Mouse (Mus musculus) neural tube, embryonic 11.5 days (tissue): ENCODE results near the gene Hectd4. TPM values are rescaled to one million over a fixed set of nuclear protein-coding genes. Genes with fewer than 3 reads are reported as not detected.

Source experiments
- ATAC-seq: fragments of 200-750 bp; cut with Nextera tagmentation; 2 replicates; pipeline ENCODE4 v1.8.0; 2017; ENCODE audit warnings: moderate number of reproducible peaks, mild to moderate bottlenecking, moderate TSS enrichment, moderate library complexity; ENCODE audit not compliant: insufficient read depth, low FRiP score, low TSS enrichment
- DNase-seq: peaks from one replicate; pipeline ENCODE4 v3.0.0-alpha.2; 2015; ENCODE audit warnings: low spot score
- H3K27ac ChIP-seq: fragments of 300-500 bp; sonication (generic); 2 replicates; pipeline ENCODE4 v1.5.1; 2014; ENCODE audit warnings: low read depth, mild to moderate bottlenecking, low read length
- H3K27me3 ChIP-seq: fragments of 300-500 bp; sonication (generic); 2 replicates; pipeline ENCODE4 v1.6.1; 2014; ENCODE audit warnings: mild to moderate bottlenecking, low read length, mixed read lengths; ENCODE audit not compliant: control insufficient read depth, insufficient read depth
- H3K36me3 ChIP-seq: fragments of 300-500 bp; sonication (generic); 2 replicates; pipeline ENCODE4 v1.6.1; 2014; ENCODE audit warnings: mild to moderate bottlenecking, low read length, moderate library complexity, mixed read lengths; ENCODE audit not compliant: control insufficient read depth, insufficient read depth
- H3K4me1 ChIP-seq: fragments of 300-500 bp; sonication (generic); 2 replicates; pipeline ENCODE4 v1.6.1; 2014; ENCODE audit warnings: low read length, mixed read lengths; ENCODE audit not compliant: control insufficient read depth, insufficient read depth
- H3K4me2 ChIP-seq: fragments of 300-500 bp; sonication (generic); 2 replicates; pipeline ENCODE4 v1.6.1; 2014; ENCODE audit warnings: low read depth, mild to moderate bottlenecking, moderate library complexity
- H3K4me3 ChIP-seq: fragments of 300-500 bp; sonication (generic); 2 replicates; pipeline ENCODE4 v1.5.1; 2014; ENCODE audit warnings: low read depth, low read length
- H3K9ac ChIP-seq: fragments of 300-500 bp; sonication (generic); 2 replicates; pipeline ENCODE4 v1.6.1; 2014; ENCODE audit warnings: mild to moderate bottlenecking, low read length
- H3K9me3 ChIP-seq: fragments of 300-500 bp; sonication (generic); 2 replicates; pipeline ENCODE4 v1.6.1; 2016; ENCODE audit warnings: low read length; ENCODE audit not compliant: control insufficient read depth
- WGBS: fragments of 180-500 bp; shearing (Covaris S2); extraction: QIAGEN DNeasy Blood & Tissue Kit; methylation state at CpG from one replicate; pipeline ENCODE4 v1.1.7; 2014; 5-methylcytosine and 5-hydroxymethylcytosine counted together
- polyA plus RNA-seq: library from polyadenylated mRNA; unstranded; fragments of >200 nt; fragmentation: Nextera tagmentation; extraction: Ambion mirVana; gene quantifications from 2 replicates; pipeline ENCODE4 v1.2.1, GENCODE M21; 2014

The Hectd4 gene
- polyA plus RNA-seq, 1 experiment from 2014 or later, result 11.7 TPM

- no peak for ATAC-seq
These were observed 30.8 kb upstream of the Hectd4 start for GRCm38 (mm10) chr5:121189182-121189581.

GRCm38 (mm10) chr5:121190210-121190835 is 29.7 kb upstream of the Hectd4 start:
- DNase-seq (no peak), ATAC-seq (no peak)
- Histone ChIP-seq H3K27me3 (no peaks in the 10 kb centered on the region), H3K4me1 (peaks cover 24% of the 10 kb centered on the region), H3K4me2 (peak overlapping the region; percentile 56), H3K9ac (peak overlapping the region; percentile 89), H3K36me3 (no peaks in the 10 kb centered on the region), H3K27ac (no peak overlapping the region), H3K4me3 (peak overlapping the region; percentile 97), H3K9me3 (no peaks in the 10 kb centered on the region)
- WGBS, result 37% methylated on average over 21 of the region's 21 CpGs

More at GRCm38 (mm10) chr5:121189182-121189581, 30.8 kb upstream of the Hectd4 start:
- Histone ChIP-seq H3K4me3 (no peak overlapping the region), H3K4me1 (peaks cover 34% of the 10 kb centered on the region), H3K27ac (no peak overlapping the region), H3K9ac (no peak overlapping the region), H3K36me3 (no peaks in the 10 kb centered on the region), H3K4me2 (no peak overlapping the region), H3K27me3 (no peaks in the 10 kb centered on the region), H3K9me3 (no peaks in the 10 kb centered on the region)
- no peak for DNase-seq
- 83% methylated on average over 9 of the region's 9 CpGs for WGBS

DNA sequence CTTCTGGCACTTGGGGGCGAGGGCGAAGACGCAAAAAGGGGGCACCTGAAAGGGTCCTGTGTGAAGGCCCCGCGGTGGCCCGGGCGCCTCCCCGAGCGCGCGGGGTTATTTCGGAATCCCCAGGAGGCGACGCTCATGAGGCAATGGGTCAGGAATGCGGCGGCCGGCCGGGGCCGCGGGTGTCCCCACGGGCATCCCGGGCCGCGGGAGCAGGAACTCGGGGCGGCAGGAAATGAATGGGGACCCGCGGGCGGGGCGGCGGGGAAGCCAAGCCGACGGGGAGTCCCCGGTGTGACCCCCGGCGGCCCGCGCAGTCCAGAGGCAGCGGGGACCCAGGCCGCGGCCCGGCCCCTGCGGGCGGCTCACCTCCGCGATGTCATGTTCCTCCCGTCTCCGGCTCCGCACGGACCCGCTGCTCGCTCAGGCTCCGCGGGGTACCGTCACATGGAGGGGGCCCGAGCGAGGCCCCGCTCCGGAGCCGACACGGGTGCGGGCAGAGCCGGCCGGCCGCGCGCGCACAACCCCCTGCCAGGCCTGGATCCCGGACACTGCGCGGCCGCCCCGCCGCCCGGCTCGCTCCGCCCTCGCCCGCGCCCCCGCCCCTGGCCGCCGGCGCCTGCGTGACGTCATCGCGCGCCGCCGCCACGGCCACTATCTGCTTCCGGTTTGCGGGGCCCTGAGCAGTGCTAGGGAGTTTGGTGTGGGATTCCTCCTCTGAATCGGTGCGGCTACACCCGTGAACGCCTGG is 29.0 kb upstream of the Hectd4 start, which contains the start of gene Ptpn11:
TSS of gene Ptpn11 (minus strand) at position 562 of the 748 bp plus-strand sequence.
- ATAC-seq (peak; percentile 92), DNase-seq (peak; percentile 91)
- Histone ChIP-seq H3K9ac (peak within 1 kb of the TSS; percentile 89), H3K27me3 (no peaks in the 10 kb centered on the region), H3K4me3 (peak within 1 kb of the TSS; percentile 97), H3K27ac (peak within 1 kb of the TSS; percentile 68), H3K9me3 (no peaks in the 10 kb centered on the region), H3K4me1 (peaks cover 20% of the 10 kb centered on the region), H3K36me3 (no peaks in the 10 kb centered on the region), H3K4me2 (peak within 1 kb of the TSS; percentile 56)
- under 1% methylated on average over 73 of the region's 98 CpGs for WGBS

DNA sequence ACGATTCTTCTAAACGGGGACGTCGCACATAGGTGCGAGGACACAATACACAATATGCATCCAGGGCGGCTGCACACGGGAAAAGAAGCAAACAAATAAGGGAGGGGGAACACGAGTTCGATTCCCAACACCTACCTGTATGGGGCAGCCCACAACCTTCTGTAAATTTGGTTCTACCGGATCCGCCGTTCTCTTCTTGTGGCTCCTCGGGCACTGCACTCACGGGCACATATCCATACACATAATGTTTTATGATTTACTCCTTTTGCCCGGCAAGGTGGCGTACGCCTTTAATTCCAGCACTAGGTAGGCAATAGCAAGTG is 28.5 kb upstream of the Hectd4 start:
- Histone ChIP-seq H3K9me3 (no peaks in the 10 kb centered on the region), H3K4me2 (peak overlapping the region; percentile 47), H3K4me1 (peaks cover 20% of the 10 kb centered on the region), H3K4me3 (peak overlapping the region; percentile 97), H3K27me3 (no peaks in the 10 kb centered on the region), H3K36me3 (no peaks in the 10 kb centered on the region), H3K9ac (peak overlapping the region; percentile 89), H3K27ac (peak overlapping the region; percentile 68)
- WGBS, result 8% methylated on average over 17 of the region's 17 CpGs
- ATAC-seq, result peak; percentile 39; the same call in 1 of the 2 replicates
- no peak for DNase-seq

- peaks cover 5% of the 10 kb centered on the region; the same call in 1 of the 2 replicates for H3K4me1 ChIP-seq
- no peaks in the 10 kb centered on the region for H3K36me3 ChIP-seq
- H3K4me3 ChIP-seq, result no peak overlapping the region
- no peak for DNase-seq
- no peak overlapping the region for H3K27ac ChIP-seq
- no peaks in the 10 kb centered on the region for H3K9me3 ChIP-seq
- ATAC-seq, result no peak
- 50% methylated on average over 1 of the region's 1 CpGs for WGBS
- H3K4me2 ChIP-seq, result no peak overlapping the region
- H3K9ac ChIP-seq, result no peak overlapping the region
- H3K27me3 ChIP-seq, result no peaks in the 10 kb centered on the region
These were observed 25.8 kb upstream of the Hectd4 start for GRCm38 (mm10) chr5:121194173-121194572.

- DNase-seq, result no peak
- no peaks in the 10 kb centered on the region for H3K36me3 ChIP-seq
- H3K27ac ChIP-seq, result no peak overlapping the region
- H3K4me2 ChIP-seq, result no peak overlapping the region
- no peak for ATAC-seq
- H3K9ac ChIP-seq, result no peak overlapping the region
- no peaks in the 10 kb centered on the region for H3K4me1 ChIP-seq
- no peak overlapping the region for H3K4me3 ChIP-seq
- H3K27me3 ChIP-seq, result no peaks in the 10 kb centered on the region
- no peaks in the 10 kb centered on the region for H3K9me3 ChIP-seq
- WGBS, result 50% methylated on average over 5 of the region's 5 CpGs
These were observed 23.3 kb upstream of the Hectd4 start for GRCm38 (mm10) chr5:121196764-121197163.

DNA sequence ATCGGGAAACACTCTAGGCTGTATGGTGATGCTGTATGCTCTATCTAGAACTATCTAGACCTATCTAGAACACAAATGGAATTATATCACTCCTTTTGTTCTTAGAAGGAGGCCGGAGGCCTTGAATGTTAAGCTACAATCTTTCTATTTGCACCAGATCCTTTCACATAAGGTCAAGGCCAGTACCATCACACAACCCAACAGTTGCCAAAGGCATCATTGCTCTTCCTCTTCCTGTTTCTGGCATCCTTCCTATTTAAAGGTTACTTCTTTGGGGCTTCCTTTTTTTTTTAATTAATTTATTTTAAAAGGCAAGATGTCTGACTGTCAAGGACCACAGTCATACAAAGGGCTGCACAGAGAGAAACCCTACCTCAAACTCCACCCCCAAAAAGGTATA is 22.7 kb upstream of the Hectd4 start:
- 88% methylated on average over 2 of the region's 2 CpGs for WGBS
- H3K4me1 ChIP-seq, result no peaks in the 10 kb centered on the region
- no peaks in the 10 kb centered on the region for H3K36me3 ChIP-seq
- H3K9ac ChIP-seq, result no peak overlapping the region
- no peaks in the 10 kb centered on the region for H3K9me3 ChIP-seq
- ATAC-seq, result no peak
- no peaks in the 10 kb centered on the region for H3K27me3 ChIP-seq
- H3K4me3 ChIP-seq, result no peak overlapping the region
- no peak overlapping the region for H3K4me2 ChIP-seq
- DNase-seq, result no peak
- H3K27ac ChIP-seq, result no peak overlapping the region

DNA sequence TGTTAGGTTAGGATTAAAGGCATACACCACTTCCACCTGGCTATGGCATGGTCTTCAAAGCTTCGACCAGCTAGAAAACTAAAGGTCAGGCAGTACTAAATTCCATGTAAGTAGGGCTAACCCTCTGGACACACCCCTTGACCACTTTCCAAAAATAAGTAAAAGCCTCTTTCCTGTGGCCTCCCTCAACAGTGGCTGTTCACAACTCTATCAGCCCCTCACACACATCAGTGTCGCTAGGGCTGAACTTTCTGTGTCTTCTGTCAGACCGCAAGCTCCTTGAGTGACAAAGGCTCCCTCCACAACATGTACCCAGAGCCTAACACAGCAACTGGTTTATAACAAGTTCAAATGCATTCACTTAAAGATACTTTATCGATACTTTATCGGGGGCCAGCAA is 21.6 kb upstream of the Hectd4 start:
- no peak overlapping the region for H3K4me2 ChIP-seq
- WGBS, result 87% methylated on average over 5 of the region's 5 CpGs
- no peak overlapping the region for H3K9ac ChIP-seq
- no peak overlapping the region for H3K4me3 ChIP-seq
- ATAC-seq (no peak), DNase-seq (no peak)
- no peaks in the 10 kb centered on the region for H3K27me3 ChIP-seq
- no peak overlapping the region for H3K27ac ChIP-seq
- no peaks in the 10 kb centered on the region for H3K9me3 ChIP-seq
- H3K4me1 ChIP-seq, result no peaks in the 10 kb centered on the region
- H3K36me3 ChIP-seq, result no peaks in the 10 kb centered on the region

- Histone ChIP-seq H3K4me3 (no peak overlapping the region), H3K27me3 (no peaks in the 10 kb centered on the region), H3K9ac (no peak overlapping the region), H3K4me1 (peaks cover 8% of the 10 kb centered on the region), H3K27ac (no peak overlapping the region), H3K4me2 (no peak overlapping the region), H3K9me3 (no peaks in the 10 kb centered on the region), H3K36me3 (peaks cover 8% of the 10 kb centered on the region)
- 55% methylated on average over 3 of the region's 3 CpGs for WGBS
- DNase-seq, result no peak
- ATAC-seq, result no peak
These were observed 18.3 kb upstream of the Hectd4 start for GRCm38 (mm10) chr5:121201739-121202138.
